Mouse (Mus musculus): Measurements from ENCODE around the gene Klf9.

GRCm38 (mm10) chr19:23184068-23184467 lies 43.0 kb downstream of the Klf9 start:
- TF ChIP-seq CTCF (IDR thresholded peaks at IDR 0.05; ENCODE audit: low read depth) (no peak), EP300 (IDR thresholded peaks at IDR 0.05; ENCODE audit: low read depth) (no peak)
